Mouse (Mus musculus): ENCODE measurements around the gene Ccdc73.
"Not testable (repeated sequence)": the region's sequence is repeated elsewhere in the genome, so short reads cannot be mapped to it uniquely, and the experiment has no call there.

- TF ChIP-seq CTCF (IDR thresholded peaks at IDR 0.05; ENCODE audit: borderline replicate concordance, insufficient read depth, low read length); POLR2A (IDR thresholded peaks at IDR 0.05; ENCODE audit: low read depth, low read length): not testable (repeated sequence)
Measured at GRCm38 (mm10) chr2:104818763-104819162, 48.8 kb upstream of the Ccdc73 start.

Measured in embryonic fibroblast, embryonic 13.5 days (primary cell).